Mouse (Mus musculus) lung, embryonic 15.5 days (tissue): ENCODE measurements around the gene Rptor. TPM values are rescaled to one million over a fixed set of nuclear protein-coding genes. Genes with fewer than 3 reads are reported as not detected.

ENCODE experiments used
- ATAC-seq: fragments of 200-750 bp; cut with Nextera tagmentation; 2 replicates; pipeline ENCODE4 v1.8.0; 2017; ENCODE audit warnings: moderate number of reproducible peaks, borderline replicate concordance; ENCODE audit not compliant: low FRiP score, low TSS enrichment; ENCODE audit errors: extremely low read depth
- H3K27ac ChIP-seq: fragments of 300-500 bp; sonication (generic); 2 replicates; pipeline ENCODE4 v1.5.1; 2015; ENCODE audit warnings: moderate library complexity, mild to moderate bottlenecking, inconsistent platforms
- H3K27me3 ChIP-seq: fragments of 300-500 bp; sonication (generic); 2 replicates; pipeline ENCODE4 v1.6.1; 2015; ENCODE audit warnings: inconsistent platforms
- H3K36me3 ChIP-seq: fragments of 300-500 bp; sonication (generic); 2 replicates; pipeline ENCODE4 v1.6.1; 2015; ENCODE audit warnings: inconsistent platforms
- H3K4me1 ChIP-seq: fragments of 300-500 bp; sonication (generic); 2 replicates; pipeline ENCODE4 v1.6.1; 2015; ENCODE audit warnings: inconsistent platforms
- H3K4me2 ChIP-seq: fragments of 300-500 bp; sonication (generic); 2 replicates; pipeline ENCODE4 v1.6.1; 2015; ENCODE audit warnings: inconsistent platforms, mild to moderate bottlenecking, moderate library complexity
- H3K4me3 ChIP-seq: fragments of 300-500 bp; sonication (generic); 2 replicates; pipeline ENCODE4 v1.5.1; 2015; ENCODE audit warnings: mild to moderate bottlenecking, inconsistent platforms
- H3K9ac ChIP-seq: fragments of 300-500 bp; sonication (generic); 2 replicates; pipeline ENCODE4 v1.6.1; 2015; ENCODE audit warnings: inconsistent platforms
- H3K9me3 ChIP-seq: fragments of 300-500 bp; sonication (generic); 2 replicates; pipeline ENCODE4 v1.6.1; 2016; ENCODE audit warnings: inconsistent platforms
- WGBS: fragments of 180-500 bp; shearing (Covaris S2); methylation state at CpG from one replicate; pipeline ENCODE4 v1.1.7; 2015; 5-methylcytosine and 5-hydroxymethylcytosine counted together
- polyA plus RNA-seq: library from polyadenylated mRNA; unstranded; fragments of >200 nt; fragmentation: Nextera tagmentation; extraction: Ambion mirVana; gene quantifications from 2 replicates; pipeline ENCODE4 v1.2.1, GENCODE M21; 2015

Rptor gene
- polyA plus RNA-seq, 1 experiment from 2014 or later: 9.7 TPM

DNA sequence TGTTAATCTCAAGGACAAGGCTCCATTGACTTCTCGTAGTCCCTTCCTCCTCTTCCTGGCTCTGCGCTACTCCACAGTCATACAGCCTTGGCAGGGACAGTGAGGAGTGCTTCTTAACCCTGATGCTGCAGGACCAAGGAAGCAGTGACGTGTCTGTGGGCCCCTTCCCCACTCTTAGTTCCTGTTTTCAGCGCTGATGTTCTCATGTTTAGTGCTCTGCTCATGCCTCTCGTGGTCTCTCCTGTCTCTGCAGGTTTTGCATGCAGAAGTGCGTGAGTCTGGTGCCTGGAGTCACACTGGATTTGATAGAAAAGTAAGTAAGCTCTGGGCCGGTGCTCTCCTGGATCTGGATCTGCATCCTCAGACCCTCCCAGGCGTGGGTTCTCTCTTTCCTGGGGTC lies 177.6 kb downstream of the Rptor start:
- Histone ChIP-seq H3K9me3 (no peaks in the 10 kb centered on the region), H3K4me3 (no peak overlapping the region), H3K27ac (no peak overlapping the region), H3K4me2 (no peak overlapping the region), H3K27me3 (no peaks in the 10 kb centered on the region), H3K4me1 (no peaks in the 10 kb centered on the region), H3K36me3 (no peaks in the 10 kb centered on the region), H3K9ac (no peak overlapping the region)
- no peak for ATAC-seq
- 79% methylated on average over 8 of the region's 8 CpGs for WGBS

DNA sequence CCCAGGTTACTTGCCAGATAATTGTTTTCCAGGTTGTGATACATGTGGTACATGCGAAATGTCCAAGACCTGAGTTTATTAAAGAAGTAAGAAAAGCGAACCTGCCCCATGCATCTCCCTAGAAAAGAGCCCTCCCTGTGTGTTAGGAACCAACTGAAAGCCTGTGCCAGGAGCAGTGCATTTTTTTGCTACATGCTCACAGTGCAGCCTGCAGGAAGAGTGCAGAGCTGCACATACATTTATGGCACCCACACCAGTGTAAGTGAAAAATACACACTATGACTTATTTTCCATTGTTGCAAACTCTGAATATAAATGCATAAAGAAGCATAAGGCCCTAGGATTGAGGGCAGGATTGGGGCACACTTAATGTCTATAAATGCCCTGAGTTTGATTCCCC lies 178.5 kb downstream of the Rptor start:
- H3K27me3 ChIP-seq: no peaks in the 10 kb centered on the region
- WGBS: 92% methylated on average over 2 of the region's 2 CpGs
- H3K4me3 ChIP-seq: no peak overlapping the region
- no peaks in the 10 kb centered on the region for H3K4me1 ChIP-seq
- H3K9me3 ChIP-seq: no peaks in the 10 kb centered on the region
- ATAC-seq: no peak
- H3K27ac ChIP-seq: no peak overlapping the region
- no peak overlapping the region for H3K4me2 ChIP-seq
- no peaks in the 10 kb centered on the region for H3K36me3 ChIP-seq
- H3K9ac ChIP-seq: no peak overlapping the region

GRCm38 (mm10) chr11:119781726-119782125 lies 179.0 kb downstream of the Rptor start:
- no peak for ATAC-seq
- H3K9ac ChIP-seq: no peak overlapping the region
- no peak overlapping the region for H3K27ac ChIP-seq
- no peaks in the 10 kb centered on the region for H3K27me3 ChIP-seq
- H3K9me3 ChIP-seq: no peaks in the 10 kb centered on the region
- no peaks in the 10 kb centered on the region for H3K36me3 ChIP-seq
- H3K4me2 ChIP-seq: no peak overlapping the region
- H3K4me3 ChIP-seq: no peak overlapping the region
- no peaks in the 10 kb centered on the region for H3K4me1 ChIP-seq
- 85% methylated on average over 4 of the region's 4 CpGs for WGBS

DNA sequence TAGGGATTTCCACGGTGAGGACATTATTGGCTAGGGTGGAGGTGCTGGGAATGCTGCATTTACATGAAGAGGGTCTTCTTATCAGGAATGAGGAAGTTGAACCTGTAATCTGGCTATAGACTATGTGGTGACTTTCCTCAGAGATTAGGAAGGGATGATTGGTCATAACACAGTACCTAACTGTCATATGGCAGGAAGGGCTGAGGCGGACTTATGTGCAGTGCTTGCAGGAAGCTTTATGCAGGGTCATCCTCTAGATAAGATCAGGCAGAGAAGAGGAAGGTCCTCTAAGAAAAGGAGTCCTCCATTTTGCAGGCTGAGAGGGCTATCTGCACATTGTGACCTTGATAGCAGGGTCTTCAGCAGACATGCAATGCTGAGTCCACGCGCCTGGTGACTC lies 180.9 kb downstream of the Rptor start:
- Histone ChIP-seq H3K4me3 (no peak overlapping the region), H3K9ac (no peak overlapping the region), H3K9me3 (no peaks in the 10 kb centered on the region), H3K36me3 (no peaks in the 10 kb centered on the region), H3K27ac (no peak overlapping the region), H3K27me3 (no peaks in the 10 kb centered on the region), H3K4me1 (no peaks in the 10 kb centered on the region), H3K4me2 (no peak overlapping the region)
- no peak for ATAC-seq
- 89% methylated on average over 4 of the region's 4 CpGs for WGBS

- no peaks in the 10 kb centered on the region for H3K4me1 ChIP-seq
- H3K27me3 ChIP-seq: no peaks in the 10 kb centered on the region
- H3K4me3 ChIP-seq: no peak overlapping the region
- H3K27ac ChIP-seq: no peak overlapping the region
- no peaks in the 10 kb centered on the region for H3K9me3 ChIP-seq
- WGBS: 75% methylated on average over 12 of the region's 12 CpGs
- no peak overlapping the region for H3K9ac ChIP-seq
- no peak for ATAC-seq
- no peak overlapping the region for H3K4me2 ChIP-seq
- H3K36me3 ChIP-seq: no peaks in the 10 kb centered on the region
Measured at GRCm38 (mm10) chr11:119784672-119785341, 182.1 kb downstream of the Rptor start.

GRCm38 (mm10) chr11:119785661-119786384 lies 183.1 kb downstream of the Rptor start:
- Histone ChIP-seq H3K4me1 (no peaks in the 10 kb centered on the region), H3K4me2 (no peak overlapping the region), H3K27me3 (no peaks in the 10 kb centered on the region), H3K4me3 (no peak overlapping the region), H3K9me3 (no peaks in the 10 kb centered on the region), H3K27ac (no peak overlapping the region), H3K36me3 (no peaks in the 10 kb centered on the region), H3K9ac (no peak overlapping the region)
- WGBS: 79% methylated on average over 7 of the region's 7 CpGs
- no peak for ATAC-seq

- Histone ChIP-seq H3K27ac (no peak overlapping the region), H3K4me3 (no peak overlapping the region), H3K4me1 (no peaks in the 10 kb centered on the region), H3K27me3 (no peaks in the 10 kb centered on the region), H3K9me3 (no peaks in the 10 kb centered on the region), H3K4me2 (no peak overlapping the region), H3K36me3 (no peaks in the 10 kb centered on the region), H3K9ac (no peak overlapping the region)
- ATAC-seq: no peak
- WGBS: 77% methylated on average over 8 of the region's 8 CpGs
Measured at GRCm38 (mm10) chr11:119786385-119786880, 183.7 kb downstream of the Rptor start.

- Histone ChIP-seq H3K27me3 (no peaks in the 10 kb centered on the region), H3K4me3 (no peak overlapping the region), H3K36me3 (no peaks in the 10 kb centered on the region), H3K9me3 (no peaks in the 10 kb centered on the region), H3K27ac (no peak overlapping the region), H3K9ac (no peak overlapping the region), H3K4me1 (0 out of 2 replicates have a peak, but pooled peaks cover 2% of the 10 kb centered on the region), H3K4me2 (no peak overlapping the region)
- 64% methylated on average over 7 of the region's 7 CpGs for WGBS
- ATAC-seq: no peak
Measured at GRCm38 (mm10) chr11:119788488-119788887, 185.8 kb downstream of the Rptor start.

GRCm38 (mm10) chr11:119788919-119789713 lies 186.4 kb downstream of the Rptor start:
- no peaks in the 10 kb centered on the region for H3K9me3 ChIP-seq
- no peak for ATAC-seq
- no peak overlapping the region for H3K9ac ChIP-seq
- H3K4me3 ChIP-seq: no peak overlapping the region
- H3K27me3 ChIP-seq: no peaks in the 10 kb centered on the region
- 68% methylated on average over 3 of the region's 3 CpGs for WGBS
- no peak overlapping the region for H3K27ac ChIP-seq
- no peak overlapping the region for H3K4me2 ChIP-seq
- no peaks in the 10 kb centered on the region for H3K36me3 ChIP-seq
- H3K4me1 ChIP-seq: 0 out of 2 replicates have a peak, but pooled peaks cover 5% of the 10 kb centered on the region

DNA sequence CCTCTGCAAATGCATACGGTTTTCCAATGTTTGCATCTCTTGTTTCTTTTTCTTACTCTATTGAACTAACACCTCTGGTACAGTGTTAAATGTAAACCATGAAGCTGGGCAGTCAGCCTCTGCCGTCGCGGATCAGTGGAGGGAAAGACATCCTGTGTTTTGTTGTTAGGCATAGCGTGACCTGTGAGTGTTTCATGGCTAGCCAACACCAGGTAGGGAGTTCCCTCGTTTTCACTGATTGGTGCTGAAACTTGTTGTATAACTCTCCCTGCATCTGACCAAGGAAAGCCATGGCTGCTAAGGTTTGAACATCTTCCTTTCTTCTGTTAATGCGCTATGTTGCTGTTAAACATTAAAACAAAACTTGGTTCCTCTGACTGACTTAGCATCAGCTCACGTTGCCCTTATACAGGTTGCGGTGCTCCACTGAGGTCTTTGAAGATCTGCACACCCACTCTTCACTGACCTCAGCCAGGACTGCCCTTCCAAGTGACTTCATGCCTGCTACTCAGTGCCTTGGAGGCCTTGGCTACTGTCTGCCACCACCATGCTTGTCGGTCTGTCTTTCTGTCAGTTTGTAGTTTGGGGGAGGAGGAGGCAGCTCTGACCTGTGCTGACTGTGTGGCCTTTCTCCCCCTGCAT lies 189.3 kb downstream of the Rptor start:
- Histone ChIP-seq H3K36me3 (no peaks in the 10 kb centered on the region), H3K27ac (no peak overlapping the region), H3K27me3 (no peaks in the 10 kb centered on the region), H3K4me3 (no peak overlapping the region), H3K4me1 (0 out of 2 replicates have a peak, but pooled peaks cover 5% of the 10 kb centered on the region), H3K9me3 (no peaks in the 10 kb centered on the region), H3K9ac (no peak overlapping the region), H3K4me2 (no peak overlapping the region)
- no peak for ATAC-seq
- 58% methylated on average over 10 of the region's 10 CpGs for WGBS

- no peaks in the 10 kb centered on the region for H3K36me3 ChIP-seq
- no peak overlapping the region for H3K9ac ChIP-seq
- no peak for ATAC-seq
- 41% methylated on average over 6 of the region's 6 CpGs for WGBS
- no peaks in the 10 kb centered on the region for H3K27me3 ChIP-seq
- H3K4me2 ChIP-seq: no peak overlapping the region
- no peak overlapping the region for H3K27ac ChIP-seq
- H3K4me1 ChIP-seq: 0 out of 2 replicates have a peak, but pooled peaks cover 5% of the 10 kb centered on the region
- no peak overlapping the region for H3K4me3 ChIP-seq
- H3K9me3 ChIP-seq: no peaks in the 10 kb centered on the region
Measured at GRCm38 (mm10) chr11:119793378-119793777, 190.7 kb downstream of the Rptor start.
